Mouse (Mus musculus) retina, postnatal 7 days (tissue): ENCODE results near the gene Cutc.

Experiments used
- DNase-seq: peaks from one replicate; pipeline ENCODE4 v3.0.0-alpha.2; 2012; ENCODE audit warnings: low read depth, low spot score

The Cutc gene

DNA sequence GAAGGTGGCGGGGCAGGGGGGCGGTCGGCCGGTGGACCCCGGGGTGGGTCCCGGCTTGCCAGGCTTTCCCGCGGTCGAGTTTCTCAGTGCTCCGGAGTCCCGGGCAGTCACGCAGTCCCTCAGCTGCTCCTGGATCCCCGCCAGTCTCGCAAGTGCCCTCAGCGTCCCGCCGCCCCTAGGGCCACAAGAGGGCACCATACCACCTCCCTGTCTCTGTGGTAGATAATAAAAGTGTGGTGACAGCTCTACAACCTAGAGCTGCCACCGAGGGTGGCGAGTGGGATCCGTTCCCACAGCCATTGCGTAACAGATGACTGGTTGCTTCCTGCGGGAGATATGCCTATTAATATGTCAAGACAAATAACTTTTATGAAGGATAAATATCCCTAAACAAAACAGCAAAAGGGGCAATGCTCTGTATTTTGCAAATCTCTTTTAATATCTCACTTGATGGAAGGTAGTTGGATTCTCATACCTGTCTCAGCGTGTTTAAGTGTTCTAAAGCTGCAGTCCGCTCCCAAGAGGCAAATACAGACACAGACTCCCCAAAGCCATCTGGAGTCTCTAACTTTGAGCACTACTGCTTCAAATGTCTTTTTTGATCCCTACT lies 535 bp downstream of the Cutc start:
- DNase-seq: no peak

DNA sequence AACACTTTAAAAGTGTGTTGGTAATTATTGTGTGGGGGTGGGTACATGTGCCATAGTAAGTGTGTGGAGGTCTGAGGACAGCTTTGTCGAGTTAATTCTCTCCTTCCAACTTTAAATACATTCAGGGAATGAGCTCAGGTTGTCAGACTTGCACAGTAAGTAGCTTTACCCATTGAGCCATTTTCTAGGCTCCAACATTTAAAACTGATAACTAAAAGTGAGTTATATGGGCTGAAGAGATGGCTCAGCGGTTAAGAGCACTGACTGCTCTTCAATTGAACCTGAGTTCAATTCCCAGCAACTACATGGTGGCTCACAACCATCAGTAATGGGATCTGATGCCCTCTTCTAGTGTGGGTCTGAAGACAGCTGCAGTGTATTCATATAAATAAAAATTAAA lies 1.4 kb downstream of the Cutc start:
- DNase-seq: no peak

DNA sequence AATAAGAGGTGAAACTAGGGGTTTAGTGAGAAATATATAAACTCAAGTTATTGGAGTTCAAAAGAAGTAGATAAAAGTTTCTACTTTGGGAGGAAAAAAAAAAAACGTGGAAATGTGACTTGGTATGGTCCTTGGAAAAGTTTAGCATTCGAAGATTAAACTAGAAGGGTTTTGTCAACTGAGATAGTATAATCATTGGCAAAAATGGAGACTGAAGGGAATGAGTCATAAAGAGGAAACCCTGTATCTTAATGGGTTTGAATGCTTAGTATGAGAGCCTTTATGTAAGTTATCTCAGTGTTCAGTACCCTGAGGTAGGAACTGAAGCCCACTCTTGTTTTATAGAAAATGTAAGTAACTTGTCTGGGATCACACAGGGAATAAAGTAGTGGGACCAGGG lies 2.1 kb downstream of the Cutc start:
- DNase-seq: no peak

DNA sequence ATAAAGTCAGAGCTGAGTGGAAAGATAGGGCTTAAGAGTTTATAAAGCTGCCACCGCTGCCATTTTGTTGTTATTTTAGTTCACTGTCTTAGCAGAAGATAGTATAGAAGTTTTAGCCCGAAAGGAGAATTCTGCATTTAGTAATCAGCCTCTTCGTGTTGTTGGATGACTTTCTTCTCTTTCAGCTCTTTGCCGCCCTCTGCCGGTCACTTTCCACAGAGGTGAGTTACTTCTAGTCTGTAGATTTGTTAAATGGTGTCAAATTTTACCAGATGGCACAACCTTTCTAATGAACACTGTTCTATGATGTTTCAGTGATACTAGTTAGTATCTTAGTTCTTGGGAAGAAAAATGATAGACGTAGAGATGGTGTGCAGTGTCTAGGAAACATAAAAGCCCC lies 7.7 kb downstream of the Cutc start:
- peak; percentile 70 for DNase-seq

DNA sequence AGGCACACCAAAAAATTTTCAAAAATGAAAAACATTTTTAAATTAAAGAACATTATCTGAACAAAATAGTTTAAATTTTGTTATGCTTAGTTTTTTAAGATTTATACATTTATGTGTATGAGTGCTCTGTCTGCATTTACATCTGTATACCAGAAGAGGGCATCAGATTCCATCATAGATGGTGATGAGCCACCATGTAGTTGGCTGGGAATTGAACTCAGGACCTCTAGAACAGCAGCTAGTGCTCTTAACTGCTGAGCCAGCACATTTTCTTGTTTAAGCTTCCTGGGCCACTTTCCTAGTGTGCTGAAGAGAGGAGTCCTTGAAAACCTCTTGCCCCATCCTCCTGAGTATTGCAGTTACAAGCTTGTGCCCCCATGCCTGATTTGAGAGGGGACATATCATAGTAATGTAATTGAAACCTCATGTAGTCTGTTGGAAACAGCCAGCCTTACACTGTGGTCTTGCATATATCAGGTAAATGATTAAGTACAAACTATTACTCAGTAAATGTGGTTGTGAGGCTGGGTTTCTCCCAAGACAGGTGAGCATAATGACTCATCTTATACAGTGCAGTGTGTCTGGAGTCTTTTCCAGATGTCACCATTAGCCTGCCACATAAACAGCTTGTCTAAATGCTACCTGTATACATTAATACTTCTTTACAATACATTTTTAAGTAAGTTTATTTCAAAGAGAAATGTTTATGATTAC lies 8.9 kb downstream of the Cutc start:
- no peak for DNase-seq

DNA sequence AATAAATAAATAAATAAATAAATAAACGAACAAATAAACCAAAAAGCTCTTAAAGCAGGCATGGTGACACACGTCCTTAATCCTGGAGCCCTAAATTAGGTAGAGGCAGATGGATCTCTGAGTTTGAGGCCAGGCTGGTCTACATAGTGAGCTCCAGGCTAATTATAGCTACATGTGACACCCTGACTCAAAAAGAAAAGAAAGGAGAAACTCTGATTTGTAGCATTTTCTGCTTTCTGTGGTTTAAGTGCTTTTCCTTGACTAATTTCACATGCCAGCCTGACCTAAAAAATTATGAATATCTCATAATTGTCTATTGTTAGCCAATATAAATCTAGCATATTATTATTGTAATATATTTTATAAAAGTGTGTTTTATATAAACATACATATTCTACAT lies 9.6 kb downstream of the Cutc start:
- no peak for DNase-seq

DNA sequence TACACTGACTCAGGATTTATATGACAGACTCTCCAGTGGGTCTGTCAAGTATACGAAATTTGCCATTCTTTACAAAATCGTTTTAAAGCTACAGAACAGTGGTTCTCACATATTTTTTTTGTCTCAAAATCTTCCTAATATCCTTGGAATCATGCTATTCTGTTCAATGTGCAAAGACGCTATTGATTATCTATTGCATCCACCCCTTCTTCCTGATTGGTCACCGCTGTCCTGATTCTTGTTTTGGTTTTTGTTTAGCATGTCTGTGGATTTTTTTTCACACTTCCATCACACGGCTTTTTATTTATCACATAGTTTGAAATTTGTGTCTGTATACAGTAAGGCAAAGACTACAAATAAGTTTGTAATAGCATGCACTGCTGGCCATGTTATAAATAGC lies 13.7 kb downstream of the Cutc start:
- DNase-seq: no peak

DNA sequence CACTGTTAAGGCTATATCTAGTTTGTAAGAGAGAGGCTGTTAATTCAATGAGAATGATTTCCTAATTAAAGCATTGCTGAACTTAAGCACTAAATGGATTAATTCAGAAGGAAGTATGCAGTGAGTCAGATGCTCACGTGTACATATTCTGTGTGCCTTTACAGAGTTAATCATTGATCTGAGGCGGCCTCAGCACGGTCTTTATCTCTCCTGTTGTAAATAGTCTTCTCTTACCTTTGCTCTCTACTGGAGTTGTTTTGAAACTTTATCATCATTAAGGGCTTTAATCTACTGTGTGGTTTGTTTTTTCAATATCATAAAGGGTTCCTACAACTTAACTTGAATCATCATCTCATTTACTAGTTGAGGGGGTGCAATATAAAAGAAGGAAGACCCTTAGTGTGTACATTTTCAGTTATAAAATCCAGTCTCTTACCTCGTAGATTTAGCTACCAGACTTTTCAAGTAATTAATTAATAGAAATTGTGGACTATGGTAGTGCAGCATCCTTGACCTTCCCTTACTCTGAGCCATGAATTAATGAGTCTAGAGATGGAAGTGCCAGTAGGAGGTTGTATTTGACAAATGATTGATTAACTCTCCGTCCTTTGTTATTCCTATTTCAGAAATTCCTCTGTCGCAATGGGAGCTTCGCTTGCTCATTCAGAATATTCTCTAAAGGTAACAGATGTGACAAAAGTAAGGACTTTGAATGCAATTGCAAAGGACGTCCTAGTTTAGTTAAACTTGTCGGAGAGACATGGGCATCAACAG lies 14.9 kb downstream of the Cutc start:
- DNase-seq: no peak

DNA sequence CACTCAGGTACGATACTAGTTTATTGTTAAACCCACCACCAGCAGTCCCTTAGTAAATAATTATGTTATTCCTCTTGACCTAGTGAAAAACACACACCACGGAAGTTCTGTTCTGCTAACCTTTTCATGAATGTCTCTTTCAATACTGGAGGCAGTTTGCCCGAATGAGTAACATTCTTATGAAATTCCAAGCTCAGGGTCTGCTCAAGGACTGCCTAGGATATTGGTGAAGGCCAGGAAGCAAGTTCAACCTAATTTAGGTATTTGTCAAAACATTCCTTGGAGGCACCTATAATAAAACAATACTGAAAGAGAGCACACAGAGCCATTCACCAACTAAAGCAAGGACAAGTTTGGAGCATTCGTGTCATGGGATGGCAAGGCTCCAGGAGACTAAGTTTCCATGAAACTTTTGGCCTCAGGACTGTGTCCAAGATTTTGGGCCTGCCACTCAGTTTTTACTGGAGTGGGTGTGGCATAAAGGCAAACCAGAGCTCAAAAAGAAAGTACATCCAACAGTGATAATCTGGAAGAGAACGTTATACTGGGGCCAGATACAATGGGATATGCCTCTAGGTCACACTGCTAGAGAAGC lies 16.7 kb downstream of the Cutc start:
- no peak for DNase-seq

DNA sequence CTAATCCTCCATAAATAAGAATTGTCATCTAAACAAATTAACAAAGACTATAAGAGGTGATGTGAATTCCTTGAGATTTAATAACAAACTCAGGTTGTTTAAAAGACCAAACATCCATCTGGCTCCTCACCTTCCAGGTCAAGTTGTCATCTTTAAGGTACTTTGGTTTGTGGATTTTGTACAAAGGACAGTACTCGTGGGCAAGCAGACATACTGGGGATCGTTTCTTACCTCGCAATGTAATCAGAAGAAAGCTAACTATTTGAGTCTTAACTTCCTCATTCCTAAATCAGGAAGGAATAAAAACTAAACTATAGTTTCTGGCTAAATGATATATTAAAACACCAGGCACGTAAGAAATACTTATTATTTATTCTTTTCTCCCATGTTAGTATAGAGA lies 17.8 kb downstream of the Cutc start:
- DNase-seq: no peak

DNA sequence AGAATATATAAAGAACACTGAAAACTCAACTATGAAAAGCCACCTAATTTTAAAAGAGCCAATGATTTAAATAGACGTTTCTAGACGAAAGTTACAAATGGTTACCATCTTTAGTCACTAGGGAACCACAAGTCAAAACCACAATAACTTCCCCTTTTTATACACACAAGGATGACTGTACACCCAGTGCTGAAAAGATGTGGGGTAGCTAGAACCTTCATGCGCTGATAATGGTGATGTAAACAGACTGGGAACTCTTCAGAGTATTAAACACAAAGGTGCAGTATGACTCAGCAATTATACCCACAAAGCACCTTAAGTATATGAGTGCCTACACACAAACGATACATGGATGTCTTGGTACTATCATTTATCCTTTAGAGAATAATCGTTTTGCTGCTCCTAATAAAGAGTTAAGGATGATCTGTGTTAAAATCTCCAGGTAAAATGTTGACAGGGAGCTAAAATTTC lies 18.7 kb downstream of the Cutc start:
- DNase-seq: no peak

DNA sequence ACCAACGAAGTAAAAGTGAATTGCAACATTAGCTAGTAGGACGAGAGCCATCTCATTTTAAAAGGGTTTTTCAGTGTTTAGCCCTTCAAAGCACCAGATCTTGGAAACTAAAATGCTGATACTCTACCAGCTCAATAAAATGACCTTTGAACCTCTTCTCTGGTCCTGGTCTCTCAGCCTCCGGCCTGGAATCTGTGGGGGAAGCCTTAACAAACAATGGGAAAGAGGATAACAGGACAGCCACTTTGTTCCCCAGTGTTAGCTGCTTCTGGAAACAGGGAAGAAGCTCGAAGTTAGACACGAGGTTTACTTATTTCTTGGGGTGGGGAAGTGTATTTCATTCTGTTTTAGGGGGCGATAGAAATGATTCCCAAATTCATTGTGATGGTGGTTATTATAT lies 19.5 kb downstream of the Cutc start:
- DNase-seq: no peak

DNA sequence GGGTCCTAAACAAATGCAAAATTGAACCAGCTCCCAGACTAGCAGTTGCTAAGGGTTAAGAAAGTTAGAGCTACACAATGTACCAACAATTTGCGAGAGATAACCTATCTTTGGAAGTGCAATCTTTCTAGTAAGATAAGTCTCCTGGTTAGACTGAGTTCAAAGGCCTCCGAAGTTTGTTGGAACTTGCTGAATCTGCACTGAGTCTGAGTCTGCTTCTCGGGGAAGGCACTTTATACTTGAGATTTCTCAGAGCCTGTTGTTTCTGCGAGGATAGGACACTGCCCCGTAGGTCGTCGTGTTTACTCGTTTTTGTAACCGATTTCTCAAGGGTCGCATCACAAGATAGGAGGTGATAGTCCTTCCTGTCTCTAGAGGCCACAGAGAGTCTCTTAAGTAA lies 22.6 kb downstream of the Cutc start:
- no peak for DNase-seq

DNA sequence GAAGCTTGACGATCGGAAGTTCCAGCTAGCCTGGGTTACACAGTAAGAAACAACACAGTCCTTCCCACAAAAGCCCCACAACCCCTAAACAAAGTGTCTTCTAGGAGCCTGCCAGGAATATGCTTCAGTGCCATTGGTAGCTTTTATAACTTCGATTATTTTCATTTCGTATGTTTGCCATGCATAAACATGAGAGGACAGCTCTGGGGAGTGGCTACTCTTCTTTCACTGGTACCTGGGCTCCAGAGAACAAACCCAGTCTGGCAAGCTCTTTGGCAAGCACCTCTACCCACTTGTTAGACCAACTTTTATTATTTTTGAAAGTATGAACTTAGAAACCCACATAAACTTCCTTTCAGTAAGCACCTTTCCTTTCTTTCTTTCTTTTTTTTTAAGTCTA lies 23.8 kb downstream of the Cutc start:
- no peak for DNase-seq

DNA sequence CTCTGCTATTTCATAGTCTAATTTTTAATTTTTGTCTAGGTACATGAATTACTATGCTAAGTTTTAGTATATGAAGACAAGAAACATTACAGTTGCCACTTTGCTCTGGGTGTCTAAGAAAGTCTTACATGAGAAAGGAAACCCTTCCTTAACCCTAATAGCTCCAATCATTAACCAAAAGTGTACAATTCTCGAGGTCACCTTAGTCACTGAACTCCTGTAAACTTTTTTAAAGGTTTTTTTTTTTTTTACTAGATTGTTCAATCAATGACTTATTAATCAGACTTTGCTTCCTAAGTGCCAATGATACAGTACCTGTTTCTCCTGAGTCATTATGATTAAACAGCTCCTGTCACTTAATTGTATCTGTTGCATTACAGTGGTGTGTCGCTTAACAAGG lies 24.5 kb downstream of the Cutc start:
- no peak for DNase-seq

DNA sequence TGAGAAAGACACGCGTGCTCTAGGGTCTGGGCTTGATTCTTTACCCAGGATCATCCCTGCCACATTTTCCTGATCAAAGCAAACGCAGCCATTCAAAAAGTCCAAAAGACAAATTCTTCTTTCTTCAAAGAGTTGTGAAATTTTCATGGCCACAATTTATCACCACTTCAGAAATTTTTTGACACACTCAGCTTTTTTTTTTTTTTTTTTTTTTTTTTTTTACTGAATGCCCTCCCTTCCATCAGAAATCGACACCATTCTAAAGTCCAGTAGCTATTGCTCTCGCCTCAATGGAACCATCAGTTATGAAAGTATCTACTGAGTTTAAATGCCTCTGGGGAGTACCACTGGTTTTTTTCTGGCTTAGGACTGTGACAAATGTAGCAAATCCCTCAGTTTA lies 27.6 kb downstream of the Cutc start:
- DNase-seq: no peak

DNA sequence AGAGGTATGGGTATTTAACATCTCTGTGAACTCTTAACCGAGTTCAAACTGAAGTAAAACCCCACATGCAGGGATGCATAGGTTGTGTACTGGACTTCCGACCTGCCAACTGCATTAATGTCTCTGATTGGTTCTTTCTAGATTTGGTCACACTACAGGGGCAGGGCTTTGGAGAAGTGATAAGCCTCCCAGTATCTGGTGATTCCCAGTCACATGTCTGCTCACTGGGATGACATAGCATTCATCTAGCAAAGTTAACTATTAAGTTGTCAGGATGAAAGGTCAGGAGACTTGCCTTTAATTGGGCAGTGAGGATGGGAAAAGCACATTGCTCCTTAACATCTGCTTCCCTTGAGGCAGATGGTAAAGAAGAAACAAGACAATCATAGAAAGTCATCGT lies 29.2 kb downstream of the Cutc start, which contains the start of gene Abcc2:
TSS of gene Abcc2 (plus strand) at position 213 of the 400 bp plus-strand sequence.
- DNase-seq: no peak

DNA sequence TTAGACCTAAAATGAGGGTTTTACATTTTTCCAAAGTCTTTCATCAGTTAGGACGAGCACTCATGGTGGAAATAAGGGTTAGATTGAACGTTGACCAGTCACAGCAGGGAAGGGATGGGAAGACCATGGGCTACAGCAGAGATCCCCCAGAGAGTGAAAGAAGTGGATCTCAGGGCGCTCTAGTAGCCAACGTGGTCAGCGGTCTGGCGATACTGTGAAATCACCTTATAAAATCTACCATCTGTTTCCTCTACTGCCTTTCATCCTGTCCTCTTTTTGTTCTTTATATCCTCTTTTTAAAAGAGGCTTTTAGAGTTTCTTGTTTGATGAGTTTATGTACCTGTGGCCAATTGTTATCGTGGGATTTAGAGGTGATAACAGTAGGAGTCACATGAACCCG lies 32.0 kb downstream of the Cutc start:
- DNase-seq: no peak

DNA sequence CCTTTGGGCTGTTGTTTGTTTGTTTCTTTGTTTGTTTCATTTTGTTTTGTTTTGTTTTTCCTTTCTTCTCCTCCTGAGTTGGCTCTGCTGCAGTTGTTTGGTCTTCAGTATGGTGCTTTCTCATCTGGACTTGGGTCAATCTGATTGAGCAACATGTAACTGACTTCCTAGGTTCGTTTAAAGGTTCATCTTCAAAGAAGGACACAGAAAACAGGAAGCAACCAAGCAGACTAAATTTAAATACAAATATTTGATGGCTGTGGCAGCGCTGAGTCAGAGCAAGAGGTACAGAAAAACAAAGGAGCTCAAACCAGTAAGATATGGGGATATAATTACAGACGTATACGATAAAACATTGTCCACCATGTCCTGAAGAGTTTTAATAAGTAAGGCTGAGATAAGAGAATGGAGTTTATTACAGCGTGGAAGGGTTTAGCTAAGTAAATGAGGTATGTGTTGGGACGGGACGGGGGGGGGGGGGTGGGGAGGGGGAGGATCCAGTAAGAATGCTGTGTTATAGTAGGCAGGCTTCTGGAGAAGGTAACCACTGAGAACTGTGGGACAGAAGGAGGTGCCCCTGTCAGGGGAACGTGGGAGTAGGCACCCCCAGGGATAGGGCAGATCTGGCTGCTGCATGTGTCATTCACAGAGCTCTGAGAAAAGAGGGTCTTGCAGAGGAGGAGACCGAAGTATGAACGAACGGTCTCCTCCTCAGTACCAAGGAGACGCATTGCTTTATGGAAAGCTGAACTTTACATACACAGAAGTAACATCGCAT lies 33.6 kb downstream of the Cutc start:
- DNase-seq: no peak

DNA sequence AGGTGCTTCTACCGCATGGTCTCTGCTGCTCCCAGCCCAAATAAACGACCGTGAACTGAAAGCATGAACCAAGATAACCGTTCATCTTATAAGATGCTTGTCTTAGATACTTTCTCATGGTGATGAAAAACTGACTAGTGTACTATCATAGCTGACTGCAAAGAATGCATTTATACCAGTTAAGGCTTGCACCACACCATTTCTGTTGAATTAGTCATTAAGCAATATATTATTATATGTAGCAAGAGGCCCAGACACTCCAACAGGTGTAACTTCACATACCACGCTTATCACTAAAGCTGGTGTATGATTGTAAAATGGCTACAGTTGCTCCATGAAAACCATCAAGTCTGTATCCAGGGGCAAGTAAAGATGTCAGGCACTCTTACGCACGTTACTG lies 37.0 kb downstream of the Cutc start:
- DNase-seq: no peak

DNA sequence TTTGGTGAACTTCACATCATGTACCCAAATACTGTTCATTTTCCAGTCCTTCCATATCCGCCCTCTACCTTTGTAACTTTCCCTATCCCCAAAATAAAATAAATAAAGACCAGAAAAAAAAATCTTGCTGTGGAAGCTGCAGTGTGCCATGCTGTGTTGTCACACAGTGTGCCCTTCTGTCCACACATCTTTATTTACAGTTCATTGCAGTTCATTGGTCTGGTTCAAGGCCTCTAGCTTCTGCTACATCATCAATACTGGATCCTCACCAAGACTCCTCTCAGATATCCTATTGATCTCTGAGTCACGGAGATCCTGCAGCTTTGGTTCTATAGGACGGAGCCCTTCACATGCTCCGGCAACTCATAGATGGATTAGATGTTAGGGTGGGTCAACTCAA lies 39.7 kb downstream of the Cutc start:
- no peak for DNase-seq

DNA sequence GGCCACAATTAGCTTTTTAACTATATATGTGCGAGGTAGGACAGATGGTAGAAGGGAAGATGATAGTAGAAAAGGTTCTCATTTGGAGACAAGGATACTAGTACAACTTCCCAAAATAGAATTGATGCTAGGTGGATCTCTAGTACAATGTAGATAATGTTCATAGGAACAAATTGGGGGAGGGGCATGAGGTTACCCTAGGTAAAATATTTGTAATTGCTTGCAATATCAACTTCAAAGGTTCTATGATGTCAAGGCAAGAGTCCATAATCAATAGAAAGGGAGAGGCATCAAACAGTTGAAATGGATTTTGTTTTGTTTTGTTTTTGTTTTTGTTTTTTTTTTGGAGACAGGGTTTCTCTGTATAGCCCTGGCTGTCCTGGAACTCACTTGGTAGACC lies 41.2 kb downstream of the Cutc start:
- no peak for DNase-seq
